In the genomic region with DNA sequence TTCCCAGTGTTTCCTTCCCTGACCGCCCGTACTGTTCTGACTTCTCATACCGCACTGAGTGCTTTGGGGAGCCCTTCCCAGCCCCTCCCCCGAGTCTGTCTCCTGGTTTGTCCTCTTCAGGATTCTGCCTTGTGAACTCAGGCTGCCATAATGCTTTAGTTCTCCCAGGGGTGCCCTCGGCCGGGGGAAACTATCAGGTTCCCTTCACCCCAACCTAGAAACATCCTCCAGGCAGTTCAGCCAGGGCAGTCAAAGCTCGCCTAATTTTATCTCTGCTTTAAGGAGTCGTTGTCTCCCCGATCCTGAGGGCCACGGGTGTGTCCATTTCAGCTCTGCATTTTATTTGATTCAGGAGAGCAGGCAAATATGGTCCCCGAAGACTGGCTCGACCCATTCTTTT, we compare ENCODE assay signal across 25 mouse cellular contexts. TPM values are rescaled to one million over a fixed set of nuclear protein-coding genes. Genes with fewer than 3 reads are reported as not detected.
DNase-seq lines count a peak whose midpoint lies in the region; ATAC-seq and TF ChIP-seq lines count a peak whose summit lies in the region.
"Had no signal": no experiment of that assay in that cellular context is flagged by ENCODE, and none has a peak within 500 bp of the region (broad histone marks: within the 10 kb centered on the region; RNA-seq: fewer than 3 reads in every experiment).

No protein-coding gene starts in this region.

- H3K9me3 ChIP-seq in neural tube, embryonic 14.5 days (ENCODE audit: control insufficient read depth, low read length) = no peaks in the 10 kb centered on the region
- H3K9me3 ChIP-seq: embryonic facial prominence, embryonic 13.5 days; embryonic facial prominence, embryonic 15.5 days; forebrain, embryonic 10.5 days; forebrain, embryonic 12.5 days; G1E had no signal

- no peak overlapping the region for H3K27ac ChIP-seq in heart, adult 2 months
- no peak overlapping the region for H3K27ac ChIP-seq in neural tube, embryonic 14.5 days (ENCODE audit: low read depth, low read length)
- H3K27ac ChIP-seq: embryonic facial prominence, embryonic 13.5 days; embryonic facial prominence, embryonic 15.5 days; forebrain, embryonic 10.5 days; forebrain, embryonic 12.5 days had no signal

- TF ChIP-seq POLR2A in heart, adult 2 months (IDR thresholded peaks at IDR 0.05; ENCODE audit: insufficient read depth, low read depth, low read length) = no peak

- TF ChIP-seq CTCF in heart, adult 2 months (IDR thresholded peaks at IDR 0.05) = no peak

- no peak overlapping the region for H3K9ac ChIP-seq in heart, adult 2 months (ENCODE audit: low read depth, low read length)
- H3K9ac ChIP-seq in neural tube, embryonic 14.5 days (replicated peaks; ENCODE audit: low read depth, low read length) = no peak overlapping the region
- H3K9ac ChIP-seq: embryonic facial prominence, embryonic 13.5 days; embryonic facial prominence, embryonic 15.5 days; forebrain, embryonic 12.5 days had no signal

- WGBS in heart, adult 2 months = 86% methylated on average over 12 of the region's 12 CpGs
- 69% methylated on average over 12 of the region's 12 CpGs for WGBS in neural tube, embryonic 14.5 days

- DNase-seq in heart, adult 11 months = peak; percentile 65
- DNase-seq in heart, adult 2 months = no peak
- no peak for DNase-seq in neural tube, embryonic 10.5 days (ENCODE audit: extremely low spot score, low spot score)
- DNase-seq in c-Kit-positive CD71-positive TER-119-positive erythroid progenitor cells, embryonic 14.5 days (ENCODE audit: low spot score) = no peak
- DNase-seq: adrenal gland, adult 8-10 months; adrenal gland, postnatal 14 days; adrenal gland, postnatal 36 days; cerebellum, adult 11 months; cerebellum, adult 18-20 months; cerebellum, adult 8-10 months; cerebellum, adult 9-11 months; cerebellum, postnatal 14 days; cerebellum, postnatal 36 days; embryo, embryonic 11 days had no signal

- no peak for TF ChIP-seq EP300 in heart, adult 2 months (IDR thresholded peaks at IDR 0.05; ENCODE audit: insufficient read depth, low read depth, low read length)

- H3K4me1 ChIP-seq in heart, adult 2 months (ENCODE audit: control insufficient read depth, insufficient read depth, low read length) = no peaks in the 10 kb centered on the region
- H3K4me1 ChIP-seq in neural tube, embryonic 14.5 days (ENCODE audit: control insufficient read depth, insufficient read depth, low read length) = no peaks in the 10 kb centered on the region
- H3K4me1 ChIP-seq: embryonic facial prominence, embryonic 13.5 days; embryonic facial prominence, embryonic 15.5 days; forebrain, embryonic 10.5 days; forebrain, embryonic 12.5 days had no signal

- H3K4me3 ChIP-seq in heart, adult 2 months = no peak overlapping the region
- no peak overlapping the region for H3K4me3 ChIP-seq in neural tube, embryonic 14.5 days (ENCODE audit: low read depth, low read length)
- H3K4me3 ChIP-seq: embryonic facial prominence, embryonic 13.5 days; embryonic facial prominence, embryonic 15.5 days; erythroblast, embryonic 14.5 days; forebrain, embryonic 10.5 days; forebrain, embryonic 12.5 days had no signal

- H3K4me2 ChIP-seq in neural tube, embryonic 14.5 days (ENCODE audit: low read depth, low read length) = no peak overlapping the region
- H3K4me2 ChIP-seq: embryonic facial prominence, embryonic 13.5 days; embryonic facial prominence, embryonic 15.5 days; forebrain, embryonic 12.5 days had no signal

- no peaks in the 10 kb centered on the region for H3K27me3 ChIP-seq in heart, adult 2 months (ENCODE audit: control insufficient read depth, insufficient read depth, low read length)
- H3K27me3 ChIP-seq in neural tube, embryonic 14.5 days (ENCODE audit: control insufficient read depth, insufficient read depth, low read length) = no peaks in the 10 kb centered on the region
- H3K27me3 ChIP-seq: embryonic facial prominence, embryonic 13.5 days; embryonic facial prominence, embryonic 15.5 days; forebrain, embryonic 12.5 days; Patski had no signal

- no peaks in the 10 kb centered on the region for H3K79me2 ChIP-seq in heart, adult 2 months (replicated peaks; ENCODE audit: control insufficient read depth, insufficient read depth, low read length)

- intact Hi-C loops in heart, adult 2 months (cut with DNase I) = no loop called here

- H3K36me3 ChIP-seq in heart, adult 2 months (ENCODE audit: control insufficient read depth, insufficient read depth, low read length) = no peaks in the 10 kb centered on the region
- no peaks in the 10 kb centered on the region for H3K36me3 ChIP-seq in neural tube, embryonic 14.5 days (ENCODE audit: control insufficient read depth, insufficient read depth, low read length)

- ATAC-seq in neural tube, embryonic 14.5 days (ENCODE audit: low read depth) = peak; percentile 28; the same call in 1 of the 2 replicates
- ATAC-seq: activated CD4-positive, CD25-positive, alpha-beta regulatory T cell, adult 4 months; forebrain, embryonic 14.5 days; forebrain, embryonic 16.5 days; Patski had no signal

RNA-seq across cellular contexts. Expression of gene E2f7, which starts 28.0 kb away (rescaled TPM):
- total RNA-seq in heart, adult 2 months (2021) = under 1 TPM; 0.59 to 0.68 TPM
- 0.31 and 0.32 TPM in 2 replicates for polyA plus RNA-seq in heart, adult 2 months (2012; rRNA removed)
- 6.2 and 8.5 TPM in 2 replicates for polyA plus RNA-seq in neural tube, embryonic 14.5 days (2014; fragmentation: Nextera tagmentation; extraction: Ambion mirVana)
